Mouse (Mus musculus): ENCODE measurements around the gene Muc13. TPM values are rescaled to one million over a fixed set of nuclear protein-coding genes. Genes with fewer than 3 reads are reported as not detected.

Gene Muc13
- not detected for total RNA-seq (2021)
- long read RNA-seq, experiment 1 = 0 reads
- long read RNA-seq, experiment 2 = 0 reads

GRCm38 (mm10) chr16:33793846-33794791 is at the start of gene Muc13:
TSS of gene Muc13 (plus strand) at chr16:33794037.
- DNase-seq (ENCODE audit: low spot score in 2 of 2) = no peak

- peak in 1 of 2 experiments; percentile 66 for DNase-seq (ENCODE audit: low spot score in 2 of 2)
These were observed 49.0 kb upstream of the Muc13 start for GRCm38 (mm10) chr16:33744622-33745419.

- DNase-seq (ENCODE audit: low spot score in 2 of 2) = no peak
These were observed 48.4 kb upstream of the Muc13 start for GRCm38 (mm10) chr16:33745457-33745856.

- DNase-seq (ENCODE audit: low spot score in 2 of 2) = no peak
These were observed 47.7 kb upstream of the Muc13 start for GRCm38 (mm10) chr16:33746074-33746676.

- no peak for DNase-seq (ENCODE audit: low spot score in 2 of 2)
These were observed 46.4 kb upstream of the Muc13 start for GRCm38 (mm10) chr16:33747346-33747954.

GRCm38 (mm10) chr16:33747994-33748393 is 45.8 kb upstream of the Muc13 start:
- no peak for DNase-seq (ENCODE audit: low spot score in 2 of 2)

- no peak for DNase-seq (ENCODE audit: low spot score in 2 of 2)
These were observed 42.7 kb upstream of the Muc13 start for GRCm38 (mm10) chr16:33751152-33751551.

GRCm38 (mm10) chr16:33751590-33751989 is 42.2 kb upstream of the Muc13 start:
- no peak for DNase-seq (ENCODE audit: low spot score in 2 of 2)

GRCm38 (mm10) chr16:33752904-33753578 is 40.8 kb upstream of the Muc13 start:
- DNase-seq (ENCODE audit: low spot score in 2 of 2) = no peak

- DNase-seq (ENCODE audit: low spot score in 2 of 2) = no peak
These were observed 38.5 kb upstream of the Muc13 start for GRCm38 (mm10) chr16:33755293-33755692.

- DNase-seq (ENCODE audit: low spot score in 2 of 2) = no peak
These were observed 37.9 kb upstream of the Muc13 start for GRCm38 (mm10) chr16:33755961-33756360.

GRCm38 (mm10) chr16:33756396-33756795 is 37.4 kb upstream of the Muc13 start:
- DNase-seq (ENCODE audit: low spot score in 2 of 2) = no peak

- DNase-seq (ENCODE audit: low spot score in 2 of 2) = no peak
These were observed 34.6 kb upstream of the Muc13 start for GRCm38 (mm10) chr16:33759207-33759606.

GRCm38 (mm10) chr16:33760542-33760941 is 33.3 kb upstream of the Muc13 start:
- DNase-seq (ENCODE audit: low spot score in 2 of 2) = no peak

- DNase-seq (ENCODE audit: low spot score in 2 of 2) = no peak
These were observed 32.8 kb upstream of the Muc13 start for GRCm38 (mm10) chr16:33760996-33761395.

GRCm38 (mm10) chr16:33764501-33765193 is 29.2 kb upstream of the Muc13 start:
- no peak for DNase-seq (ENCODE audit: low spot score in 2 of 2)

GRCm38 (mm10) chr16:33765477-33765876 is 28.4 kb upstream of the Muc13 start:
- no peak for DNase-seq (ENCODE audit: low spot score in 2 of 2)

- DNase-seq (ENCODE audit: low spot score in 2 of 2) = no peak
These were observed 27.5 kb upstream of the Muc13 start for GRCm38 (mm10) chr16:33766309-33766708.

GRCm38 (mm10) chr16:33766757-33767156 is 27.1 kb upstream of the Muc13 start:
- DNase-seq (ENCODE audit: low spot score in 2 of 2) = no peak

Measured in layer of hippocampus, postnatal 14 days (tissue).